Mouse (Mus musculus): ENCODE measurements around the gene Cx3cr1. TPM values are rescaled to one million over a fixed set of nuclear protein-coding genes. Genes with fewer than 3 reads are reported as not detected.

Gene Cx3cr1
- polyA plus RNA-seq, 1 experiment from 2014 or later: 8.0 TPM

DNA sequence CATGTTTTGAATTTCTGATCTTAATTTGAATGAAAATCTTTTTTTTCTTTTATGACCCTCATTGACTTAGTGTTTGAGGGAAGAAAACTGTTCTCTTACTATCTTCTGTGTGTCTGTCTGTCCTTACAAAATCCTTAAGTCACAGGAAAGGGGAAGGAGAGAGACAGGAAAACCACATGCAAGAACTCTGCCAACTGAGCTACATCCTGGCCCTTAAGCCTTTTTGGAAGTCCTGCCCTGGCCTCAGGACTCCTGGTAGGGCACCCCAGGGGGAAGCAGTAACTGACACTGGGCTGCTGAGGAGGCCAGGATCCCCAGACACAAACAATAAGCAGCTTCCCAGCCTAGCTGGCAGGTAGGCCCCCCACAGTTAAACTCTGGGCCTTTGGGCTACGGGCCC lies 126.4 kb downstream of the Cx3cr1 start:
- no peaks in the 10 kb centered on the region for H3K9me3 ChIP-seq
- H3K4me3 ChIP-seq: no peak overlapping the region
- 61% methylated on average over 1 of the region's 1 CpGs for WGBS
- no peaks in the 10 kb centered on the region for H3K27me3 ChIP-seq
- no peaks in the 10 kb centered on the region for H3K36me3 ChIP-seq
- no peak overlapping the region for H3K4me2 ChIP-seq (replicated peaks)
- no peak overlapping the region for H3K9ac ChIP-seq
- H3K27ac ChIP-seq: no peak overlapping the region
- H3K4me1 ChIP-seq: peaks cover 13% of the 10 kb centered on the region
- ATAC-seq (ENCODE audit: insufficient number of reproducible peaks, insufficient read depth, low FRiP score, low TSS enrichment): no peak

DNA sequence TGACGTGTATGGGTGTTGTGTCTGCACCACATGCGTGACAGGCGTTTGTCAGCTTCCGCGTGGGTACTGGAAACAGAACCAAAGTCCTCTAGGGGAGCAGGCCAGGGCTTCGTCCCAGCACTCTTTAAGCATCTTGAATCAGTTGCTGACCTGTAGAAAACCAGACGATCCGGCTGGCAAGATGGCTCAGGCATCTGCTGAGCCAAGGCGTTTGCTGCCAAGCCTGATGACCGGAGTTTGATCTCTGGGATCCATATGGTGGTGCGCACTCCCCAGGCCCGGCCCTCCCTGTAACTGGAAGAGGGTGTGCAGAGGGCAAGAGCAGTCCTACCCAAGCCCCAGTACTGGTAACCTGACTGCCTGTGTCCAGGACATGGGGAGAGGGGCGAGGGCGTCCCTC lies 127.8 kb downstream of the Cx3cr1 start:
- H3K9ac ChIP-seq: no peak overlapping the region
- 80% methylated on average over 14 of the region's 14 CpGs for WGBS
- no peaks in the 10 kb centered on the region for H3K27me3 ChIP-seq
- no peaks in the 10 kb centered on the region for H3K36me3 ChIP-seq
- no peak overlapping the region for H3K4me3 ChIP-seq
- H3K27ac ChIP-seq: no peak overlapping the region
- no peaks in the 10 kb centered on the region for H3K9me3 ChIP-seq
- peaks cover 17% of the 10 kb centered on the region for H3K4me1 ChIP-seq
- no peak for ATAC-seq (ENCODE audit: insufficient number of reproducible peaks, insufficient read depth, low FRiP score, low TSS enrichment)
- no peak overlapping the region for H3K4me2 ChIP-seq (replicated peaks)

DNA sequence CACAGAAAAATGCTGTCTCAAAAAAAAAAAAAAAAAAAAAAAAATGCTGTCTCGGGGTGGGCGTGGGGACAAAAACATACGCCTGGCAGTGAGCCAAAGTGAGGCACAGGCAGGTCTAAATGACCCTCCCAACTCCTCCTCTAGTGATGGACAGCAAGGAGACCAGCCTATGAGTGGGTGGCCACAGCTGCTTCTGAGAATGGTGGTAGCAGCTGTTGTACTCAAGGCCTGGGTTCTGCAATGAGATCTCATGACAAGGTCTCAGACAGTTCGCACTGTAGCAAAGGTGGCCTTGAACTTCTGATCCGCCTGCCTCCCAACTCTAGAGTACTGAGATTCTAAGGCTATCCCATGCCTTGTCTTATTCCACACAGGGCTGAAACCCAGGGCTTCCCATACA lies 128.3 kb downstream of the Cx3cr1 start:
- H3K4me3 ChIP-seq: no peak overlapping the region
- ATAC-seq (ENCODE audit: insufficient number of reproducible peaks, insufficient read depth, low FRiP score, low TSS enrichment): no peak
- WGBS: 81% methylated on average over 5 of the region's 5 CpGs

DNA sequence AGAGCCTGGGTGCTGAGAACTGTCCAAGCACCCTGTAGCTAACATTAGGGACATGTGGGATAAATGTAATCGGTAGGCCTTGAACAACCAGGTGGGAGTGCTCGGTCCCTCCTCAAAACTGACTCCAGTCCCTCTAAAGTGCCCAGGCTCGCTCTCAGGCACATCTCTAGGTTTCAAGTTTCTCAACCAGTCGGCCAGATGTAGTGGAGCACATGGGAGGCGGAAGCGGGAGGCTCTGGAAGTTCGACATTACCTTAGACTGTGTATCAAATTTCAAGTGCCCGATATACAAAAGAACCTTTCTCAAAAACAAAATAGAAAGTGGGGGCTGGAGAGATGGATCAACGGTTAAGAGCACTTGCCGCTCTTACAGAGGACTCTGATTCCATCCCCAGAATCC lies 130.0 kb downstream of the Cx3cr1 start:
- Histone ChIP-seq H3K4me1 (peaks cover 22% of the 10 kb centered on the region), H3K4me2 (replicated peaks) (no peak overlapping the region), H3K4me3 (no peak overlapping the region), H3K9ac (no peak overlapping the region), H3K27me3 (no peaks in the 10 kb centered on the region), H3K27ac (peak overlapping the region; percentile 50; the same call in 1 of the 2 replicates), H3K9me3 (no peaks in the 10 kb centered on the region), H3K36me3 (no peaks in the 10 kb centered on the region)
- no peak for ATAC-seq (ENCODE audit: insufficient number of reproducible peaks, insufficient read depth, low FRiP score, low TSS enrichment)
- 28% methylated on average over 10 of the region's 10 CpGs for WGBS

More for the DNA sequence above, 128.3 kb downstream of the Cx3cr1 start:
- peaks cover 20% of the 10 kb centered on the region for H3K4me1 ChIP-seq
- H3K9ac ChIP-seq: no peak overlapping the region
- no peaks in the 10 kb centered on the region for H3K9me3 ChIP-seq
- H3K27ac ChIP-seq: no peak overlapping the region
- no peak overlapping the region for H3K4me2 ChIP-seq (replicated peaks)
- H3K27me3 ChIP-seq: no peaks in the 10 kb centered on the region
- H3K36me3 ChIP-seq: no peaks in the 10 kb centered on the region

DNA sequence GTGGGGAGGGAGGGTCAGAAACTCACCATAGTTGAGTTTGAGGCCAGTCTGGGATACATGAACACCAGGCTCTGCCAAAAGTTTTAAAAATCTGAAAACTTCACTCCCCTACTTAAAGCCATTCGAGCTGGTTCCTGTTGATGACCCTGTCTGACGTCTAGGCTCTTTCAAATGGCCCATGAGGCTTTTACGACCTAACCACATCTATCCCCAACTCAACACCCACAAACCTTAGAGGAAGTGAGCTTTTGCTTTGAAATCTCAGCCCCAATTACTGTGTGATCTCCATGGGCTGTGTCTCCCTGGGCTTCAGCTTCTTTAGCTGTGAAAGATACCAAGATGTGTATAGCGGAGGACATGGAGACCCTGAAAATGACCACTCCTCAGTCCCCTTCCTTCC lies 131.2 kb downstream of the Cx3cr1 start:
- H3K9me3 ChIP-seq: no peaks in the 10 kb centered on the region
- H3K4me1 ChIP-seq: peaks cover 22% of the 10 kb centered on the region
- H3K4me2 ChIP-seq (replicated peaks): no peak overlapping the region
- no peak for ATAC-seq (ENCODE audit: insufficient number of reproducible peaks, insufficient read depth, low FRiP score, low TSS enrichment)
- H3K36me3 ChIP-seq: no peaks in the 10 kb centered on the region
- no peak overlapping the region for H3K27ac ChIP-seq
- no peaks in the 10 kb centered on the region for H3K27me3 ChIP-seq
- no peak overlapping the region for H3K4me3 ChIP-seq
- no peak overlapping the region for H3K9ac ChIP-seq
- 85% methylated on average over 4 of the region's 4 CpGs for WGBS

DNA sequence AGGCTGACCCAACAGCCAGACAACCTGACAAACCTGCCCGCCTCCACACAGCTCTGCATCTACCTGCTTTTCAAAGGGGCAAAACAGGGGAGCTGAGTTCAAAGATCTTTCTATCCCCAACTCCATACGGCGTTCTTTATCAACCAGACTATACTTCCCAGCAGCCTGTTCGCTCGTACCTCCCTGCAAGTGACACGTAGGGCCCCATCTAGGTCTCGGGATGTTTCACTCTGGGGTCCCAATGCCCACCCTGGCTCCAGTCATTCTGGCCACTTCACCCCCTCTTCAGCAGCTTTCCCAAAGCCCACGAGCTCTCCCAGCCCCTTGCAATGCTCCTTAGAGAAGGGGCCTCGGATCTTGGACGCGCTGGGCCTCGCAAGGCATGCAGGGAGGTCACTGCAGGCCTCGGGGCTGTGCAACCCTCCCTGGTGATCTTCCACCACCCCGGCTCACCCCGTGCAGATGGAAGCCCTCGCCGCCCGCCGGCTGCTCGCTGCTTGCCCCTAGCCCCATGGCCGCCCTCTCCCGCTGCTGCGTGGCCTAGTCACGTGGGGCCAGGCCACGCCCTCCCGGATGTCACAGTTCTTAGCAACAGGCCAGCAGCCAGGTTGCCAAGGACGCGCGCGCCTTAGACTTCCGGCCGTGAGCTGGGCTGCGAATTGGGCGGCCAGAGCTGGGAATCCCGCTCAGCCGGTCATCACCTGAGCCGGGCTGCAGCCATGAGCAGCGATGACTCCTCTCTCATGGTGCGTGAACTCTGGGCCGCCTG lies 132.5 kb downstream of the Cx3cr1 start, which contains the start of the genes Gorasp1 and Ttc21a:
Gorasp1 (minus strand) TSS at position 561 of the 769 bp plus-strand sequence.
Ttc21a (plus strand) TSS at position 602 of the 769 bp plus-strand sequence.
- Histone ChIP-seq H3K27ac (peak within 1 kb of the TSS; percentile 73), H3K27me3 (no peaks in the 10 kb centered on the region), H3K4me1 (peaks cover 22% of the 10 kb centered on the region), H3K9me3 (no peaks in the 10 kb centered on the region), H3K4me2 (replicated peaks) (peak within 1 kb of the TSS; percentile 70), H3K4me3 (peak within 1 kb of the TSS; percentile 85), H3K9ac (peak within 1 kb of the TSS; percentile 88), H3K36me3 (peaks cover 7% of the 10 kb centered on the region; the same call in 1 of the 2 replicates)
- WGBS: 1% methylated on average over 39 of the region's 40 CpGs
- peak; percentile 87 for ATAC-seq (ENCODE audit: insufficient number of reproducible peaks, insufficient read depth, low FRiP score, low TSS enrichment)

DNA sequence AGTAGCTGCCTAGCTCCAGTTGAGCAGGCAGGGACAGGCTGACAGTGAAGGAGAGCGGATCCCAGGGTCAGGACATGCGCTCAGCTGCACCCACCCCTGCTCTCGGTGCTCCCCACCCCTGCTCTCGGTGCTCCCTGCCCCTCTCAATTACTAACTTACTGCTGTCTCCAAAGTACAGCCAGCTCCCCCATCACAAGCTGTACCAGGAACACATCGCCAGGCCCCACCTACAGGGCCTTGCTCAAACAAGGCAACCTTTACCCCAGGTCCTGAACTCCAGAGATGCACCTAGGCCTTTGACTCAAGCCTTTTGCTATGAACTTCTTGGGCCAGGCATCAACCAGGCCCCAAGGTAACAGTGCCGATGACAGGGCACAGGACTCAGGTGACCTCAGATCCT lies 136.0 kb downstream of the Cx3cr1 start:
- 91% methylated on average over 6 of the region's 6 CpGs for WGBS
- ATAC-seq (ENCODE audit: insufficient number of reproducible peaks, insufficient read depth, low FRiP score, low TSS enrichment): no peak

DNA sequence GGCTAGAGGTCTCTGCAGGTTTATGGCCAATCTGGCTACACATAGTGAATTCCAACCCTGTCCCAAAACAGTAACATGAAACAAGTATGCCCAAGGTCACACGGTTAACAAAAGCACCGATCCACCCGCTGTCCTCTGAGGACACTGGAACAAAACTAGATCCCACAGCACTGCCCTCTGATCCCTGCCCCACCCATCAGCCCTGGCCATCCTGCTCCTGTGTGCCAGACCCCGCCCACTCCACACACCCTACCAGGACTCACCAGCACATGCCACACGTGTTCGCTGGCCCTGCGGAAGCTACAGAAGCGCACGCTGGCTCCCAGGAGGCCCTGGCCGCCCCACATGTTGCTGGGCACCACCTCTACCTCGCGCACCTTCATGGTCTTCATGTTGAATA lies 137.3 kb downstream of the Cx3cr1 start:
- WGBS: 92% methylated on average over 12 of the region's 12 CpGs
- Histone ChIP-seq H3K4me2 (replicated peaks) (no peak overlapping the region), H3K36me3 (peaks cover 52% of the 10 kb centered on the region), H3K9me3 (no peaks in the 10 kb centered on the region), H3K27ac (no peak overlapping the region), H3K9ac (no peak overlapping the region), H3K4me1 (peaks cover 5% of the 10 kb centered on the region; the same call in 1 of the 2 replicates), H3K27me3 (no peaks in the 10 kb centered on the region), H3K4me3 (no peak overlapping the region)
- ATAC-seq (ENCODE audit: insufficient number of reproducible peaks, insufficient read depth, low FRiP score, low TSS enrichment): no peak

More for the DNA sequence above, 136.0 kb downstream of the Cx3cr1 start:
- Histone ChIP-seq H3K9me3 (no peaks in the 10 kb centered on the region), H3K27me3 (no peaks in the 10 kb centered on the region), H3K4me3 (no peak overlapping the region), H3K27ac (no peak overlapping the region), H3K4me2 (replicated peaks) (no peak overlapping the region), H3K4me1 (peaks cover 9% of the 10 kb centered on the region; the same call in 1 of the 2 replicates), H3K9ac (no peak overlapping the region), H3K36me3 (peaks cover 39% of the 10 kb centered on the region)

DNA sequence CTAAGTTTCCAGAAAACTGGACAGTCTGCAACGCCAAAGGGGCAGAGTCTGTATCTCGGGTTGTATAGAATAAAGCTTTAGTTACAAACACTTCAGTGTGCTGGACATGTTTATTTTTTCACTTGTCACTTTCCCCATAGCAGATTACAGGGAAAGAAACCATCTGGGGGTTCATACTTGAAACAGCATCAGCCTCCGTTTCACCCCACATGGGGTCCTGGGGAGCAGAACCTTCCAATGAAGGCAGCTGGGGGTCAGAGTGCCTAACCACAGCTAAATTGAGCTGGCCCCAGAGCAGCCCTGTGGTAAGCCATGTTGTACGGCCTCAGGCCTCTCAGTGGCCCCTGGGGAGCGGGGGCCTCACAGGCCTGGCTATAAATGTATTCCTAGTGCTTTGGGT lies 143.2 kb downstream of the Cx3cr1 start:
- Histone ChIP-seq H3K9ac (no peak overlapping the region), H3K4me1 (no peaks in the 10 kb centered on the region), H3K4me3 (no peak overlapping the region), H3K27me3 (no peaks in the 10 kb centered on the region), H3K9me3 (no peaks in the 10 kb centered on the region), H3K4me2 (replicated peaks) (no peak overlapping the region), H3K36me3 (peaks cover 91% of the 10 kb centered on the region), H3K27ac (no peak overlapping the region)
- WGBS: 75% methylated on average over 5 of the region's 5 CpGs
- no peak for ATAC-seq (ENCODE audit: insufficient number of reproducible peaks, insufficient read depth, low FRiP score, low TSS enrichment)

DNA sequence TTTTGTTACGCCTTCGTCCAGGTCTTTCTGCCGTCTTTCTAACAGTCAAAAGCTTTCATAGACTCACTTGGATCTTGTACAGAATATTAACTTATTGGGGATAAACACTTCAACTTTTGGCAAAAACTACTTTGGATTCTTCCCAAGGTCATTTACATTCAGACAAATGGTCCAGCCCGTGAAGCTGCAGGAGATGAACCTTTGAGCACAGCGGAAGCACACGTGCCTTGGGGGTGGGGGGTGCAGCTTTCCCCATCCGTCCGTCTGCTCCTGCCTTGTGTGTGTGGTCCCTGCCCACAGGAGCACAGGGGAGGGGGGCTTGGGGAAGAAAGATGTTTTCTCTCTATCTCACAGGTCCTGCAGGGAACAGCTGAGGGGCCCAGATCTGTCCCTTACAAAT lies 143.9 kb downstream of the Cx3cr1 start:
- no peaks in the 10 kb centered on the region for H3K4me1 ChIP-seq
- no peaks in the 10 kb centered on the region for H3K27me3 ChIP-seq
- no peaks in the 10 kb centered on the region for H3K9me3 ChIP-seq
- H3K4me2 ChIP-seq (replicated peaks): no peak overlapping the region
- no peak for ATAC-seq (ENCODE audit: insufficient number of reproducible peaks, insufficient read depth, low FRiP score, low TSS enrichment)
- H3K36me3 ChIP-seq: peaks cover 93% of the 10 kb centered on the region
- H3K4me3 ChIP-seq: no peak overlapping the region
- WGBS: 75% methylated on average over 8 of the region's 8 CpGs
- no peak overlapping the region for H3K27ac ChIP-seq
- no peak overlapping the region for H3K9ac ChIP-seq

DNA sequence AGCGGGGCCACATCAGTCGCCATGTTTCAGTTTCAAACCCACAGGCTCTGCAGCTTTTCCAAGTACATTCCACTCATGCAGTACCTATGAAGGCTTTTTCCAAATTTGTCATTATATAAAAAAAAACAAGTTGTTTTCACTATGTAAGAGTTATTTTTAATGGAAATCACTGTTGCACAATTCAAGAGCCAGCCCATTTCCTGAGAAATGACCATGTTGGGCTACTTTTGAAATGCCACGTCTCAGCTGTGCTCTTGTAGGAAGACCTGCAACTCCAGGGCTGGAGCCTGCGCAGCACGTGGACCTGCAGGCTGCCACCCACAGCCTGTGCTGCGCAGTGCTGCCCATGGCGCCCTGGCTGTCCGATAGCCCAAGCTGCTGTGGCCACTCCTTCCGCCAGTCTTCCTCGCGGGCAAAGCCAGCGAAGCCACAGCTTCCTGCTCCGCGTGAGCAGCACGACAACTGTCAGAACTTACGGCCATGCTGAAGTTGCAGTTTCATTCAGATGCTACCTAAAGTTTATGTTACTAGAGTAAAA lies 144.5 kb downstream of the Cx3cr1 start:
- Histone ChIP-seq H3K4me3 (no peak overlapping the region), H3K9ac (no peak overlapping the region), H3K4me2 (replicated peaks) (no peak overlapping the region), H3K9me3 (no peaks in the 10 kb centered on the region), H3K27ac (no peak overlapping the region), H3K27me3 (no peaks in the 10 kb centered on the region), H3K36me3 (peaks cover 93% of the 10 kb centered on the region), H3K4me1 (no peaks in the 10 kb centered on the region)
- ATAC-seq (ENCODE audit: insufficient number of reproducible peaks, insufficient read depth, low FRiP score, low TSS enrichment): no peak
- WGBS: 89% methylated on average over 16 of the region's 16 CpGs

DNA sequence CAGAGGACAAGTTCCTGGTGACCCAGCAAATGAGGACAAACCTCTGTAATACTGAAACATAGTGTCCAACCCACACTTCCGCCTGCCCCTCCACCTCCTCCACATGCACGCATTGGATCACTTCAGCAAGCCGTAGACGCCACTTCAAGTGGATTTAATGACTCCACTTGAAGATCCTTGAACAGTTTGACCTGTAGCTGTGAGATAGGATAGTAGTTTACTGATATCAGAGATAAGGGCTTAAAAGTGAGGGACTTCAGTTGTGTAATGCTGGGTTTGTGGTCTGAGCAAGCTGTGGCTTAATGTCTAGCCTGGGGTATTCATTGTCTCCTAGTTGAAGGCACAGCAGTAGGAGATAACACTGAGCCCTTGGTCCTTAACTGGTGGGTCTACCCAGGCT lies 146.2 kb downstream of the Cx3cr1 start:
- no peak for ATAC-seq (ENCODE audit: insufficient number of reproducible peaks, insufficient read depth, low FRiP score, low TSS enrichment)
- Histone ChIP-seq H3K4me2 (replicated peaks) (no peak overlapping the region), H3K27me3 (no peaks in the 10 kb centered on the region), H3K4me1 (no peaks in the 10 kb centered on the region), H3K4me3 (no peak overlapping the region), H3K9me3 (no peaks in the 10 kb centered on the region), H3K36me3 (peaks cover 91% of the 10 kb centered on the region), H3K9ac (no peak overlapping the region), H3K27ac (no peak overlapping the region)
- WGBS: 90% methylated on average over 4 of the region's 4 CpGs
